Mouse (Mus musculus): ENCODE measurements around the gene Pnldc1.
"Not testable (repeated sequence)": the region's sequence is repeated elsewhere in the genome, so short reads cannot be mapped to it uniquely, and the experiment has no call there.

The Pnldc1 gene

GRCm38 (mm10) chr17:12906436-12906835 lies 3.6 kb downstream of the Pnldc1 start:
- DNase-seq, result no peak

GRCm38 (mm10) chr17:12905810-12906209 lies 4.2 kb downstream of the Pnldc1 start:
- DNase-seq, result no peak

GRCm38 (mm10) chr17:12904349-12904748 lies 5.7 kb downstream of the Pnldc1 start:
- DNase-seq, result no peak

- no peak for DNase-seq
These were observed 6.4 kb downstream of the Pnldc1 start for GRCm38 (mm10) chr17:12903372-12904333.

- DNase-seq, result no peak
These were observed 7.7 kb downstream of the Pnldc1 start for GRCm38 (mm10) chr17:12902291-12902690.

GRCm38 (mm10) chr17:12898607-12899006 lies 11.4 kb downstream of the Pnldc1 start:
- not testable (repeated sequence) for DNase-seq

- DNase-seq, result no peak
These were observed 12.4 kb downstream of the Pnldc1 start for GRCm38 (mm10) chr17:12897674-12898073.

GRCm38 (mm10) chr17:12892033-12892432 lies 18.0 kb downstream of the Pnldc1 start:
- no peak for DNase-seq

GRCm38 (mm10) chr17:12891054-12891453 lies 19.0 kb downstream of the Pnldc1 start:
- peak in 1 of 2 experiments; percentile 11 for DNase-seq

- DNase-seq, result no peak
These were observed 22.8 kb downstream of the Pnldc1 start for GRCm38 (mm10) chr17:12887021-12887775.

- DNase-seq, result no peak
These were observed 23.4 kb downstream of the Pnldc1 start for GRCm38 (mm10) chr17:12886620-12887019.

- DNase-seq, result no peak
These were observed 28.8 kb downstream of the Pnldc1 start for GRCm38 (mm10) chr17:12881216-12881615.

GRCm38 (mm10) chr17:12880178-12880577 lies 29.9 kb downstream of the Pnldc1 start:
- peak; percentile 78 to 86 for DNase-seq

- DNase-seq, result no peak
These were observed 34.3 kb downstream of the Pnldc1 start, which contains the start of gene Mrgprh for GRCm38 (mm10) chr17:12875734-12876133. Gene Mrgprh, plus strand, starts transcription at chr17:12876034.

GRCm38 (mm10) chr17:12872275-12873028 lies 37.6 kb downstream of the Pnldc1 start:
- DNase-seq, result peak; percentile 25 to 29

- no peak for DNase-seq
These were observed 41.4 kb downstream of the Pnldc1 start for GRCm38 (mm10) chr17:12868640-12869039.

GRCm38 (mm10) chr17:12868043-12868442 lies 42.0 kb downstream of the Pnldc1 start, which contains the start of gene Mas1:
Gene Mas1, minus strand, starts transcription at chr17:12868143.
- no peak for DNase-seq

- DNase-seq, result no peak
These were observed 43.2 kb downstream of the Pnldc1 start for GRCm38 (mm10) chr17:12866853-12867252.

GRCm38 (mm10) chr17:12865407-12865806 lies 44.6 kb downstream of the Pnldc1 start:
- DNase-seq, result no peak

GRCm38 (mm10) chr17:12864111-12864510 lies 45.9 kb downstream of the Pnldc1 start:
- DNase-seq, result peak; percentile 33 to 35

GRCm38 (mm10) chr17:12859006-12859520 lies 51.0 kb downstream of the Pnldc1 start:
- DNase-seq, result no peak

GRCm38 (mm10) chr17:12858072-12858471 lies 52.0 kb downstream of the Pnldc1 start:
- DNase-seq, result no peak

Measured in cerebellum, postnatal 36 days (tissue).